Mouse (Mus musculus): ENCODE measurements at regions not wholly inside any gene's neighbourhood (a gene's known extent, or its start where the extent isn't known, plus 50 kb on each side); places are given as distances from the start of the nearest gene placed in this dataset.

GRCm38 (mm10) chr8:35293437-35294126, 472.0 kb upstream of the Gm19410 start:
- no peak for TF ChIP-seq CTCF (IDR thresholded peaks at IDR 0.05; ENCODE audit: control insufficient read depth, insufficient read depth, low read length)
- no peak for TF ChIP-seq POLR2A (IDR thresholded peaks at IDR 0.05; ENCODE audit: borderline replicate concordance, control insufficient read depth, low read depth, low read length)

Measured in bone marrow, adult 2 months (tissue).